Mouse (Mus musculus) heart, postnatal 10 days (tissue): ENCODE results near the gene Bok. TPM values are rescaled to one million over a fixed set of nuclear protein-coding genes. Genes with fewer than 3 reads are reported as not detected.

Experiments used
- DNase-seq, 2 experiments: peaks; one replicate each; pipeline ENCODE4 v3.0.0; 2021
- intact Hi-C: fragments of 180-260 bp; cut with DNase I; formaldehyde crosslinking; loops from one replicate; pipeline ENCODE4 v1.15.1; 2025
- total RNA-seq, 2 experiments: library from RNA; stranded (reverse); gene quantifications; 2 replicates each; pipeline ENCODE4 v1.2.3; 2021

Bok gene
- total RNA-seq, 2 experiments from 2014 or later = 10.2 to 10.4 TPM

- DNase-seq = no peak
- intact Hi-C loops = no loop called here
These were observed 50.4 kb downstream of the Bok start for GRCm38 (mm10) chr1:93735859-93736258.

GRCm38 (mm10) chr1:93737711-93738110 is 52.3 kb downstream of the Bok start:
- intact Hi-C loops = no loop called here
- DNase-seq = no peak

GRCm38 (mm10) chr1:93740671-93741070 is 55.2 kb downstream of the Bok start:
- intact Hi-C loops = no loop called here
- DNase-seq = no peak

- intact Hi-C loops = no loop called here
- DNase-seq = no peak
These were observed 56.5 kb downstream of the Bok start for GRCm38 (mm10) chr1:93741987-93742386.

GRCm38 (mm10) chr1:93742910-93743309 is 57.5 kb downstream of the Bok start:
- intact Hi-C loops = no loop called here
- no peak for DNase-seq

Other genes with a start within 250 kb of the Bok start
- 100 to 1,000 TPM; 347 to 363 TPM for gene Hdlbp, start 206.8 kb upstream of the Bok start, total RNA-seq
- 10 to 100 TPM; 16.5 to 18.6 TPM for gene Farp2, start 173.6 kb upstream of the Bok start, total RNA-seq
- 100 to 1,000 TPM; 135 to 138 TPM for gene Stk25, start 27.0 kb upstream of the Bok start, total RNA-seq
- gene Atg4b, start 65.8 kb downstream of the Bok start, total RNA-seq = 10 to 100 TPM; 46.6 to 55.0 TPM
- gene Thap4, start 69.2 kb downstream of the Bok start, total RNA-seq = 10 to 100 TPM; 65.3 to 74.0 TPM
- gene Dtymk, start 116.3 kb downstream of the Bok start, total RNA-seq = 10 to 100 TPM; 43.8 to 46.8 TPM
- gene Ing5, start 118.3 kb downstream of the Bok start, total RNA-seq = 10 to 100 TPM in 1 of 2 experiments, 1 to 10 TPM in 1; 9.8 to 10.4 TPM
- 10 to 100 TPM; 27.6 to 31.3 TPM for gene D2hgdh, start 139.2 kb downstream of the Bok start, total RNA-seq
- gene Gal3st2, start 175.6 kb downstream of the Bok start, total RNA-seq = under 1 TPM; 0.62 to 0.87 TPM
- gene Gal3st2b, start 232.7 kb downstream of the Bok start, total RNA-seq = under 1 TPM; 0.48 to 0.87 TPM